Mouse (Mus musculus) midbrain, embryonic 11.5 days (tissue): ENCODE measurements around the gene Gm45785. TPM values are rescaled to one million over a fixed set of nuclear protein-coding genes. Genes with fewer than 3 reads are reported as not detected.
A peak's percentile ranks its signal among the peaks of the same experiment; 100 is the strongest.

Experiments used
- ATAC-seq: fragments of 200-750 bp; cut with Nextera tagmentation; 2 replicates; pipeline ENCODE4 v1.8.0; 2017; ENCODE audit warnings: moderate TSS enrichment, moderate library complexity; ENCODE audit not compliant: low FRiP score
- DNase-seq: peaks from one replicate; pipeline ENCODE4 v3.0.0; 2015; ENCODE audit warnings: low spot score; ENCODE audit errors: missing footprints
- H3K27ac ChIP-seq: fragments of 300-500 bp; sonication (generic); 2 replicates; pipeline ENCODE4 v1.5.1; 2014; ENCODE audit warnings: low read depth, low read length
- H3K27me3 ChIP-seq: fragments of 300-500 bp; sonication (generic); 2 replicates; pipeline ENCODE4 v1.6.1; 2014; ENCODE audit warnings: mild to moderate bottlenecking, low read length, moderate library complexity, mixed read lengths; ENCODE audit not compliant: control insufficient read depth, insufficient read depth
- H3K36me3 ChIP-seq: fragments of 300-500 bp; sonication (generic); 2 replicates; pipeline ENCODE4 v1.6.1; 2014; ENCODE audit warnings: mild to moderate bottlenecking, low read length, moderate library complexity, mixed read lengths; ENCODE audit not compliant: control insufficient read depth, insufficient read depth
- H3K4me1 ChIP-seq: fragments of 300-500 bp; sonication (generic); 2 replicates; pipeline ENCODE4 v1.6.1; 2014; ENCODE audit warnings: low read length; ENCODE audit not compliant: control insufficient read depth, insufficient read depth
- H3K4me2 ChIP-seq: fragments of 300-500 bp; sonication (generic); 2 replicates; pipeline ENCODE4 v1.6.1; 2014; ENCODE audit warnings: mild to moderate bottlenecking, moderate library complexity
- H3K4me3 ChIP-seq: fragments of 300-500 bp; sonication (generic); 2 replicates; pipeline ENCODE4 v1.5.1; 2014; ENCODE audit warnings: low read depth, low read length
- H3K9ac ChIP-seq: fragments of 300-500 bp; sonication (generic); 2 replicates; pipeline ENCODE4 v1.6.1; 2014; ENCODE audit warnings: low read length
- H3K9me3 ChIP-seq: fragments of 300-500 bp; sonication (generic); 2 replicates; pipeline ENCODE4 v1.6.1; 2016; ENCODE audit warnings: low read length; ENCODE audit not compliant: control insufficient read depth
- WGBS: fragments of 180-500 bp; shearing (Covaris S2); extraction: QIAGEN DNeasy Blood & Tissue Kit; methylation state at CpG from one replicate; pipeline ENCODE4 v1.1.7; 2014; 5-methylcytosine and 5-hydroxymethylcytosine counted together
- polyA plus RNA-seq: library from polyadenylated mRNA; unstranded; fragments of >200 nt; fragmentation: Nextera tagmentation; extraction: Ambion mirVana; gene quantifications from 2 replicates; pipeline ENCODE4 v1.2.1, GENCODE M21; 2014

The Gm45785 gene
- polyA plus RNA-seq, 1 experiment from 2014 or later = not detected

DNA sequence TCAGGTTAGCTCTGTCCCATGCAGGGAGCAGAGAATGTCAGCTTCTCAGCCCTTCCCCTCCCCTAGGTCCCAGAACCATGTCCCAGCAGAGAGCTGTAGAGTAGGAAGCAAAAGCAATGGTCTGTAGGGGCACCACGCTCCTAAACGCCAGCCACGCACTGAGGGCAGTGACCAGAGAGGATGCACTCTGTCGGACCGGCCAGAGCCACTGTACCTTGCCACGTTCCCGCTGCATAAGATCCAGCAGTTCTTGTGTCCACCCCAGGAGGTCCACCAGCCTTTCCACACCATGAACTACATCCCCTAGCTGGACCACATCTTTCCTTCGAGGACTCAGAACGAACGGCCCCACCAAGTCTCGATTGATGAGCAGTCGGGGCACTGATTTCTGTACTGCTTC, 8.6 kb upstream of the Gm45785 start:
- H3K27ac ChIP-seq = no peak overlapping the region

DNA sequence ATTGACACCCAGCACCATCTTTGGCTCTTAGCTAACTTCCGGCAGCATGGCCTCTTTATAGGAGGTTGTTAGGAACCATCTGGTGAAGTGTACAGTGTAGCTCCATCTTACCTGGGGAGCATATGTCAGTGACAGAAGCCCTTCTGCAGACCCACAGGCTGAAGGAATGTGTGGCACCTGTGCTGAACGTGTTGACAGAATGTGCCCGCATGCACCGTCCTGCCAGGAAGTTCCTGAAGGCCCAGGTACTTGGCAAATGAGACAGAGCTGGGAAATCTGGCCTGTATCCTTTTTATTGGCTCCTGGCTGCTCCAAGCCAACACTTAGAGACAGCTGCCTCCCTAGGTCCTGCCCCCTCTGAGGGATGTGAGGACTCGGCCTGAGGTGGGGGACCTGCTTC, 4.6 kb upstream of the Gm45785 start:
- H3K9me3 ChIP-seq = no peaks in the 10 kb centered on the region
- no peak overlapping the region for H3K27ac ChIP-seq
- WGBS = 89% methylated on average over 5 of the region's 5 CpGs
- no peaks in the 10 kb centered on the region for H3K27me3 ChIP-seq
- H3K4me2 ChIP-seq = no peak overlapping the region
- no peak for ATAC-seq
- no peak overlapping the region for H3K9ac ChIP-seq
- H3K4me3 ChIP-seq = no peak overlapping the region
- DNase-seq = peak; percentile 67
- peaks cover 10% of the 10 kb centered on the region for H3K4me1 ChIP-seq
- peaks cover 4% of the 10 kb centered on the region; the same call in 1 of the 2 replicates for H3K36me3 ChIP-seq

More for the DNA sequence above, 8.6 kb upstream of the Gm45785 start:
- no peak for ATAC-seq
- Histone ChIP-seq H3K9ac (no peak overlapping the region), H3K9me3 (no peaks in the 10 kb centered on the region), H3K27me3 (no peaks in the 10 kb centered on the region), H3K4me2 (no peak overlapping the region), H3K36me3 (peaks cover 4% of the 10 kb centered on the region; the same call in 1 of the 2 replicates), H3K4me3 (no peak overlapping the region), H3K4me1 (no peaks in the 10 kb centered on the region)
- DNase-seq = no peak
- 94% methylated on average over 12 of the region's 12 CpGs for WGBS

DNA sequence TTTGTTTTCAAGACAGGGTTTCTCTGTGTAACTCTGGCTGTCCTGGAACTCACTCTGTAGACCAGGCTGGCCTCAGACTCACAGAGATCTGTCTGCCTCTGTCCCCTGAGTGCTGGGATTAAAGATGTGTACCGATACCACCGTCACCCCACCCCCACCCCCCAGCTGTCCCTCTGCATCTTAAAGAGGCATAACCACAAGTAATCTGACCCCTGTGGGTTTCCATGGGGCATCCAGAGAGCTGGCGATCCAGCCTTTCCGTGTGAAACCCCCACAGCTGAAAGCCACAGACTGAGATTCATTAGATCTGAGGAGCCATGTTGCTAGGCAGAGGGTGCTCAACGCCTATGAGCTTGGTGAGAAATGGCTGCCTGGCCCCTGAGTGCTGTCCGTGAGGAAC, 3.9 kb upstream of the Gm45785 start:
- no peak for ATAC-seq
- Histone ChIP-seq H3K27ac (no peak overlapping the region), H3K4me1 (peaks cover 17% of the 10 kb centered on the region), H3K9ac (no peak overlapping the region), H3K4me2 (no peak overlapping the region), H3K9me3 (no peaks in the 10 kb centered on the region), H3K36me3 (peaks cover 4% of the 10 kb centered on the region; the same call in 1 of the 2 replicates), H3K27me3 (no peaks in the 10 kb centered on the region), H3K4me3 (no peak overlapping the region)
- WGBS = 80% methylated on average over 6 of the region's 6 CpGs
- DNase-seq = peak; percentile 44

DNA sequence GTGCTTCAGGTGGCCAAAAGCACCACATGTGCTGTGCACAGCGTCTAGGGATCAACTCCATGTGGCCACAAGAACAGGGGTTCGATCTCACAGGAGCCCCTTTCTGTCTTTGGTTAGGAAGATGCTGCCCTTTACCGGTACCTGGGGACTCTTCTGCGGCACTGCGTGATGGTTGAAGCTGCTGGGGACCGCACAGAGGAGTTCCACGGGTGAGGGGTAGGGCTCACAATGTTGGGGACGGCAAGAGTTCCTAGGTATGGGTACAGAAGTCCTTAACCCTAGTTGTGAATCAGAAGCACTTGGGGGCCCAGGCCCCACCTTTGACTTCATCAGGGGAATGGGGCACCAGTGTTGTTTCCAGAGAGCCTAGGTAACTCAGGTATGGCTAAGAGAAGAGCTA, 2.6 kb upstream of the Gm45785 start:
- ATAC-seq (no peak), DNase-seq (peak; percentile 51)
- H3K4me2 ChIP-seq = peak overlapping the region; percentile 99
- no peak overlapping the region for H3K27ac ChIP-seq
- 95% methylated on average over 8 of the region's 8 CpGs for WGBS
- peaks cover 4% of the 10 kb centered on the region for H3K36me3 ChIP-seq
- H3K4me1 ChIP-seq = peaks cover 17% of the 10 kb centered on the region
- H3K4me3 ChIP-seq = 0 out of 2 replicates have a peak overlapping the region, but pooled peaks have one; percentile 75
- H3K9ac ChIP-seq = no peak overlapping the region
- no peaks in the 10 kb centered on the region for H3K27me3 ChIP-seq
- no peaks in the 10 kb centered on the region for H3K9me3 ChIP-seq

DNA sequence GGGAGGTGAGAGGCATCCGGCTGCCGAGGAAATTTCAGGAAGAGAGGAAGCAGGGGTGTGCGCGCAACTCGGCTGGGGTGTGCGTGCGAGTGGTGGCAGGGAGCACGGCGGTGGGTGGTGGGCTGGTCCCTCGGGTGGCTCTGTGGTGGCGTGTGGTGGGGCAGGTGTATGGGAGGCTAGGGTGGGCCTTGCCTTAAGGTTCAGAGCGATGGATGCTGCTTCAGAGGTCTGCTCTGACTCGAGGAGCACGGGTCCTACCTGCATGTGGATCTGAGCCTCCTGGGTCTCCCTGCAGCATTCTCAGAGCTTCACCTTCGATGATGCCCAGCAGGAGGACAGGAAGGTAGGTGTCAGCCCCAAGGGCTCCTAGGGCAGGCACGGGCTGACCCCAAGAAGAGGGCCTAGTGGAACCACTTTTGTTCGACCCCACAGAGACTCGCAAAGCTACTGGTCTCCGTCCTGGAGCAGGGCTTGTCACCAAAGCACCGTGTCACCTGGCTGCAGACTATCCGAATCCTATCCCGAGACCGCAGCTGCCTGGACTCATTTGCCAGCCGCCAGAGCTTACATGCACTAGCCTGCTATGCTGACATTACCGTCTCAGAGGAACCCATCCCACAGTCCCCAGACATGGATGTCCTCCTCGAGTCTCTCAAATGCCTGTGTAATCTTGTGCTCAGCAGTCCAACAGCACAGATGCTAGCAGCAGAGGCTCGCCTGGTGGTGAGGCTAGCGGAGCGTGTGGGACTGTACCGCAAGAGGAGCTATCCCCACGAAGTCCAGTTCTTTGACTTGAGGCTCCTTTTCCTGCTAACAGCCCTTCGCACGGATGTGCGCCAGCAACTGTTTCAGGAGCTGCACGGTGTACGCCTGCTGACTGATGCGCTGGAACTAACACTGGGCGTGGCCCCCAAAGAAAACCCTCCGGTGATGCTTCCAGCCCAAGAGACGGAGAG, 1.7 kb upstream of the Gm45785 start, which contains the start of gene Bet1l:
Gene Bet1l (minus strand): TSS at position 28 of the 956 bp plus-strand sequence.
- H3K4me2 ChIP-seq = peak within 1 kb of the TSS; percentile 99
- H3K9me3 ChIP-seq = no peaks in the 10 kb centered on the region
- peaks cover 4% of the 10 kb centered on the region for H3K36me3 ChIP-seq
- H3K27me3 ChIP-seq = no peaks in the 10 kb centered on the region
- ATAC-seq = peak; percentile 51
- peak within 1 kb of the TSS; percentile 92 for H3K9ac ChIP-seq
- 42% methylated on average over 40 of the region's 40 CpGs for WGBS
- H3K27ac ChIP-seq = peak within 1 kb of the TSS; percentile 84
- peaks cover 17% of the 10 kb centered on the region for H3K4me1 ChIP-seq
- DNase-seq = peak; percentile 85
- H3K4me3 ChIP-seq = peak within 1 kb of the TSS; percentile 75

DNA sequence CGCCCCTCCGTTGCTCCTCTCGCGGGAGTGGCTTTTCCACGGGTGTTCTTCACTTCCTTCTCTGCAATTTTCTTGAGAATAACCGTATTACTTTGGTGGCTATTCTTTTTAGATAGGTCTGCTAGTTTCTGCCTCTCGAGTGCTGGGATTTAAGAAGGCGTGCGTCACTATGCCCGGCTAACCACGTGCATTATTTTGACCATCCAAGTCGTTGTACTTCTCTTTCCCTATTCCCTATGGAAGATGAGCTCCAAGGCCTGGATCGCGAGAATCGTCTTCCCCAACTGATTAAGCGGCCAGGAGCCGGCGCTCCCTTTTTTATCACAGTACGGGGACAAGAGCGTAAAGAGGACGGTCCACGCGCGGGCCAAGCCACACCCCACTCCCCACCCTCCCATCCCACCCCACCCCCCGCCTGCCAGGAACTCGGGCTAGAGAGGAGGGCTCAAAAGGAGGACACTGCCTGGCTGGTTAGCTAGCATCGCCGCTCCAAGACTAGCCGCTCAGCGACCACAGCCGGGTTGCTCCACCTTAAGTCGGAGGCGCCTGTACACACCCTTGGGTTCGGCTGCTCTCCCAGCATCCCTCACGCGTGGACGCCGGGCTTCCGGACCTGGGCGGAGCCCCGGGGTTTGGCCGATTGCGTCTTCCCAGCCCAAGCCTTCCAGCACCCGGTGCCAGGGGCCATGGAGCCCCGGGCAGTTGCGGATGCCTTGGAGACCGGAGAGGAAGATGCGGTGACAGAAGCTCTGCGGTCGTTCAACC, 836 bp upstream of the Gm45785 start, which contains the start of gene Ric8a:
Gene Ric8a (plus strand): TSS at position 173 of the 765 bp plus-strand sequence.
- Histone ChIP-seq H3K4me2 (peak within 1 kb of the TSS; percentile 99), H3K4me1 (peaks cover 17% of the 10 kb centered on the region), H3K9me3 (no peaks in the 10 kb centered on the region), H3K4me3 (peak within 1 kb of the TSS; percentile 75), H3K9ac (peak within 1 kb of the TSS; percentile 92), H3K27ac (peak within 1 kb of the TSS; percentile 84), H3K36me3 (peaks cover 5% of the 10 kb centered on the region), H3K27me3 (no peaks in the 10 kb centered on the region)
- WGBS = under 1% methylated on average over 49 of the region's 50 CpGs
- DNase-seq (peak; percentile 95), ATAC-seq (peak; percentile 83)

DNA sequence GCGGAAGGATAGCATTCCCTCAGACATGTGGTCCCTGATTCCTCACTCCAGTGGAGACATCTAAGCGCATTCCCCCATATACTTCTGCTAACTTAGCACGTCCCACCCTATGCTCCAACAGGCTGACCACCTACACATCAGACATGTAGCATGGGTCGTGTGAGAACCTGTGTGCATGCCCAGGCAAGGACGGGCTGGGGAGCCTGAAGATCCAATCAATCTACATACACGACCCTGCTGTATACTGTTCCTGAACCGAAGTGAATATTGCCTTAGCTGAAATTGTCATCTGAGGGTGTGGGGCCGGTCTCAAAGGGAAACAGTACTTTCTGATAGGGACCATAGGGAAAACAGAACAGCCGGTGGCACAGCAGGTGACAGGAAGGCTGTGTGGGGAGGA, 950 bp downstream of the Gm45785 start:
- H3K4me2 ChIP-seq = peak overlapping the region; percentile 99

DNA sequence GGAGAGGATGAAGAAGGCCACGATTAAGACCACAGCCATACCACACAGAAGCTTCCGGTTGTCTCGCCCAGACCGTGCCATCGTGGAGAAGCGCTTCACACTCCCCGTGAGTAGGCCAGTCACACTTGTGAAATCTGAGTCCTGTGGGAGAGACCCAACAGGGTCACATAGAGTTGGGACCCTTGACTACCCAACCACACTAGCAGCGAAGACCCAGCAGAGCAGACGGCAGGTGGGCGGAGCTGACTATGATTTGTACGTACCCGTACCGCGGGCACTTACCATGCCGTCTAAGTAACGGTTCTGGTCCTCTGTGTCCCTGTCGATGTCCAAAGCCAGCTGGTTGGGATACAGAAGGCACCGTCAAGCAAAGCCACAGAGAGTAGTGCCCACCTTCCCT, 1.6 kb downstream of the Gm45785 start:
- no peak overlapping the region for H3K27ac ChIP-seq
- H3K9ac ChIP-seq = no peak overlapping the region
- ATAC-seq (no peak), DNase-seq (no peak)
- 93% methylated on average over 18 of the region's 18 CpGs for WGBS
- H3K4me1 ChIP-seq = peaks cover 17% of the 10 kb centered on the region
- no peaks in the 10 kb centered on the region for H3K27me3 ChIP-seq
- no peak overlapping the region for H3K4me2 ChIP-seq
- no peaks in the 10 kb centered on the region for H3K9me3 ChIP-seq
- peaks cover 4% of the 10 kb centered on the region for H3K36me3 ChIP-seq
- H3K4me3 ChIP-seq = no peak overlapping the region

More for the DNA sequence above, 950 bp downstream of the Gm45785 start:
- H3K27ac ChIP-seq = no peak overlapping the region
- ATAC-seq (no peak), DNase-seq (peak; percentile 61)
- WGBS = 74% methylated on average over 9 of the region's 9 CpGs
- H3K9me3 ChIP-seq = no peaks in the 10 kb centered on the region
- H3K36me3 ChIP-seq = peaks cover 4% of the 10 kb centered on the region
- H3K9ac ChIP-seq = peak overlapping the region; percentile 92; the same call in 1 of the 2 replicates
- H3K4me3 ChIP-seq = peak overlapping the region; percentile 75
- no peaks in the 10 kb centered on the region for H3K27me3 ChIP-seq
- H3K4me1 ChIP-seq = peaks cover 17% of the 10 kb centered on the region
